Mouse (Mus musculus): ENCODE data around the gene Pde1c. TPM values are rescaled to one million over a fixed set of nuclear protein-coding genes. Genes with fewer than 3 reads are reported as not detected.
"Not testable (repeated sequence)": the region's sequence is repeated elsewhere in the genome, so short reads cannot be mapped to it uniquely, and the experiment has no call there.

Gene Pde1c
- 0.79 and 1.1 TPM in 2 replicates for polyA plus RNA-seq (2016; fragmentation: Nextera tagmentation; extraction: Ambion mirVana)

- Histone ChIP-seq H3K9me3 (replicated peaks) (no peaks in the 10 kb centered on the region), H3K4me3 (peak within 1 kb of the TSS; percentile 75), H3K36me3 (no peaks in the 10 kb centered on the region), H3K27ac (peak within 1 kb of the TSS; percentile 72), H3K4me1 (no peaks in the 10 kb centered on the region), H3K27me3 (ENCODE audit: low read depth, poor library complexity, severe bottlenecking) (peaks cover 10% of the 10 kb centered on the region; the same call in 1 of the 2 replicates)
- WGBS, result 1% methylated on average over 48 of the region's 48 CpGs
- DNase-seq (ENCODE audit: low spot score), result peak; percentile 60
Observed at GRCm38 (mm10) chr6:56568470-56569372, at the start of gene Pde1c. Pde1c (minus strand) TSS chr6:56569103.

GRCm38 (mm10) chr6:56616982-56617613 is 48.2 kb upstream of the Pde1c start:
- WGBS, result 35% methylated on average over 7 of the region's 7 CpGs
- DNase-seq (ENCODE audit: low spot score), result peak; percentile 53
- Histone ChIP-seq H3K4me1 (peaks cover 17% of the 10 kb centered on the region), H3K9me3 (replicated peaks) (no peaks in the 10 kb centered on the region), H3K27me3 (ENCODE audit: low read depth, poor library complexity, severe bottlenecking) (no peaks in the 10 kb centered on the region), H3K36me3 (no peaks in the 10 kb centered on the region), H3K27ac (peak overlapping the region; percentile 54; the same call in 1 of the 2 replicates), H3K4me3 (no peak overlapping the region)

GRCm38 (mm10) chr6:56616228-56616981 is 47.5 kb upstream of the Pde1c start:
- Histone ChIP-seq H3K27me3 (ENCODE audit: low read depth, poor library complexity, severe bottlenecking) (no peaks in the 10 kb centered on the region), H3K27ac (peak overlapping the region; percentile 54), H3K4me3 (no peak overlapping the region), H3K4me1 (peaks cover 17% of the 10 kb centered on the region), H3K9me3 (replicated peaks) (no peaks in the 10 kb centered on the region), H3K36me3 (no peaks in the 10 kb centered on the region)
- 73% methylated on average over 10 of the region's 10 CpGs for WGBS
- no peak for DNase-seq (ENCODE audit: low spot score)

GRCm38 (mm10) chr6:56609529-56609928 is 40.6 kb upstream of the Pde1c start:
- H3K4me1 ChIP-seq; H3K27ac ChIP-seq; H3K9me3 ChIP-seq (replicated peaks); H3K36me3 ChIP-seq; H3K27me3 ChIP-seq (ENCODE audit: low read depth, poor library complexity, severe bottlenecking); H3K4me3 ChIP-seq; DNase-seq (ENCODE audit: low spot score): not testable (repeated sequence)
- 74% methylated on average over 1 of the region's 1 CpGs for WGBS

DNA sequence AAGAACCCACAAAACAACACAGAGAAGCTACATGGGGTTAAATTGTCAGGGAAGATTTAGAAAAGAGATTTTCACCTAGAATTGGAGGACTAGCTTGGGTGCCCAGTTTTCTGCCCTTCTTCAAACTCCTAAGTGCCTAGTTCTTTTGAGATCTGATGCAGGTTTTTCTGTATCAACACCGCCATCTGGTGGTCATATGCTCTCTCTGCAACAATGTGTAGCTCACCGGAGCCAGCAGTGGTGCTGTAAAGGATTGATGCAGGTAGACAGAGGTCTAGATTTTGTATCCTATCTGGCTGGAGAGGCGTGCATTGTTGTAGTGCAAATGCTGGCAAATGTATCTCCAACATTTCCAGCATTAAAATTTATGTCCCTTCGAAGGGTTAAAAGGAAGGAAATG is 39.4 kb upstream of the Pde1c start:
- no peak overlapping the region for H3K4me3 ChIP-seq
- H3K27ac ChIP-seq, result no peak overlapping the region
- WGBS, result 10% methylated on average over 4 of the region's 4 CpGs
- DNase-seq (ENCODE audit: low spot score), result peak; percentile 72
- H3K36me3 ChIP-seq, result no peaks in the 10 kb centered on the region
- no peaks in the 10 kb centered on the region for H3K4me1 ChIP-seq
- no peaks in the 10 kb centered on the region for H3K27me3 ChIP-seq (ENCODE audit: low read depth, poor library complexity, severe bottlenecking)
- H3K9me3 ChIP-seq (replicated peaks), result no peaks in the 10 kb centered on the region

GRCm38 (mm10) chr6:56579568-56579967 is 10.7 kb upstream of the Pde1c start:
- no peaks in the 10 kb centered on the region for H3K9me3 ChIP-seq (replicated peaks)
- no peaks in the 10 kb centered on the region for H3K27me3 ChIP-seq (ENCODE audit: low read depth, poor library complexity, severe bottlenecking)
- H3K27ac ChIP-seq, result no peak overlapping the region
- WGBS, result 63% methylated on average over 1 of the region's 1 CpGs
- DNase-seq (ENCODE audit: low spot score), result no peak
- H3K36me3 ChIP-seq, result no peaks in the 10 kb centered on the region
- no peaks in the 10 kb centered on the region for H3K4me1 ChIP-seq
- no peak overlapping the region for H3K4me3 ChIP-seq

GRCm38 (mm10) chr6:56560891-56561290 is 8.0 kb downstream of the Pde1c start:
- no peaks in the 10 kb centered on the region for H3K36me3 ChIP-seq
- no peak overlapping the region for H3K4me3 ChIP-seq
- WGBS, result 82% methylated on average over 2 of the region's 2 CpGs
- no peaks in the 10 kb centered on the region for H3K9me3 ChIP-seq (replicated peaks)
- H3K27me3 ChIP-seq (ENCODE audit: low read depth, poor library complexity, severe bottlenecking), result no peaks in the 10 kb centered on the region
- H3K4me1 ChIP-seq, result no peaks in the 10 kb centered on the region
- no peak overlapping the region for H3K27ac ChIP-seq
- no peak for DNase-seq (ENCODE audit: low spot score)

- Histone ChIP-seq H3K4me1 (no peaks in the 10 kb centered on the region), H3K36me3 (no peaks in the 10 kb centered on the region), H3K9me3 (replicated peaks) (no peaks in the 10 kb centered on the region), H3K27me3 (ENCODE audit: low read depth, poor library complexity, severe bottlenecking) (no peaks in the 10 kb centered on the region), H3K27ac (no peak overlapping the region), H3K4me3 (no peak overlapping the region)
- no peak for DNase-seq (ENCODE audit: low spot score)
- WGBS, result 73% methylated on average over 2 of the region's 2 CpGs
Observed at GRCm38 (mm10) chr6:56560474-56560888, 8.4 kb downstream of the Pde1c start.

DNA sequence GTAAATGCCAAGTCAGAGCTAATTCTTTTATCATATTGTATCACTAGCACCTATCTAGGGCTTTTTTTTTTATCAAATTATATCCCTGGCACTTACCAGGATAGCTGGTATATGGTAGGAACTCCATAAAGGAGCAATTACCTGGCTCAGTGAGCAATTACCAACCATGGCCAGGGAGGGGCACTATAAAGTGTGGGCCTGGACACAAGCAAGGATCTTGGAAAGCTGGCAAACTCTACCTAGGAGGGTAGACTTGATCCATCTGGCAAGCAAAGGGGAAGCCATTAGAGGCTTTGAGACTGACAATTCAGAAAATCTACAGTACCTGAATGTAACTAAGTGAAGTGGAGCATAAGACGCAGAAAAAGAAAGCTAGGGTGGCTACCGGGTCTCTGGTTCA is 10.2 kb downstream of the Pde1c start:
- Histone ChIP-seq H3K36me3 (no peaks in the 10 kb centered on the region), H3K9me3 (replicated peaks) (no peaks in the 10 kb centered on the region), H3K27me3 (ENCODE audit: low read depth, poor library complexity, severe bottlenecking) (no peaks in the 10 kb centered on the region), H3K27ac (no peak overlapping the region), H3K4me1 (no peaks in the 10 kb centered on the region), H3K4me3 (no peak overlapping the region)
- no peak for DNase-seq (ENCODE audit: low spot score)
- 90% methylated on average over 2 of the region's 2 CpGs for WGBS

GRCm38 (mm10) chr6:56555848-56556247 is 13.1 kb downstream of the Pde1c start:
- Histone ChIP-seq H3K9me3 (replicated peaks) (no peaks in the 10 kb centered on the region), H3K27me3 (ENCODE audit: low read depth, poor library complexity, severe bottlenecking) (no peaks in the 10 kb centered on the region), H3K4me3 (no peak overlapping the region), H3K36me3 (no peaks in the 10 kb centered on the region), H3K27ac (no peak overlapping the region), H3K4me1 (no peaks in the 10 kb centered on the region)
- WGBS, result 82% methylated on average over 3 of the region's 3 CpGs
- no peak for DNase-seq (ENCODE audit: low spot score)

DNA sequence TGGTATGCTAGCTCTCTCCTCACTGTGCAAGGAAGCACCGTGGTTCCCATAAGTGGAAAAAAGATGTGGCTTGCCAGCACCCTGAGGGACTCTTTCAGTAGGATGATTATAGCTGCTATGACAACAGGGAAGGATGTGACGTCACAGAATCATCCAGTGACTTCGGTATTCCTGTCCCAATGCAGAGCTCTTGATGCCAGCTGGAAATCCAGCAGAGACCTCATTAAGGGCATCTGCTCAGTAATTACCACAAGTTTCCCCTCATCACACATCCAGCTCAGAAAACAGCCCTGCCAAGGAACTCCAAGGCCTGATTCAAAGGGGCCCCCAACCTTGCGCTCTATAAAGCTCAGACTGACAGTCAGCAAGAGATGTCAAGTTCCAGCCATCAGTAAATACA is 13.5 kb downstream of the Pde1c start:
- H3K4me3 ChIP-seq, result no peak overlapping the region
- H3K9me3 ChIP-seq (replicated peaks), result no peaks in the 10 kb centered on the region
- H3K27ac ChIP-seq, result no peak overlapping the region
- no peak for DNase-seq (ENCODE audit: low spot score)
- no peaks in the 10 kb centered on the region for H3K27me3 ChIP-seq (ENCODE audit: low read depth, poor library complexity, severe bottlenecking)
- no peaks in the 10 kb centered on the region for H3K4me1 ChIP-seq
- no peaks in the 10 kb centered on the region for H3K36me3 ChIP-seq
- 73% methylated on average over 4 of the region's 4 CpGs for WGBS

DNA sequence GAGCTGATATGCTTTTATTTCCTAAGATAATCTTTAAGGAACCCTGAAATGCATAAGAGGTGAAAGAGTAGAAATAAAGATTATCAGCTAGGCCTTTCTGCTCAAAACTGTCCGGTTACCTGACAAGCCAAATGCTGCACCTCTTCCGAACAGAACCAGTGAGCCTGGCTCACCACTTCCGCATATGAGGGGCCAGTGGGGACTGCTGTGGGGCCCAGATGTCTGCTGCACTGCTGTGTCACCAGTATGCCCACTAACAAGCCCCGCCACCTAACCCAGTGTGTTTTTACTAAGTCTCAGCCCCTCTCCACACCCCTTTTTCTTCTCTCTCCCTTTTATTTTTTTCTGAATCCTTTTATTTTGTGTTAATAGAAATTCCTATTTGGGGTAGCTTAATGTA is 17.9 kb downstream of the Pde1c start:
- H3K4me1 ChIP-seq, result no peaks in the 10 kb centered on the region
- no peak overlapping the region for H3K27ac ChIP-seq
- DNase-seq (ENCODE audit: low spot score), result no peak
- no peaks in the 10 kb centered on the region for H3K9me3 ChIP-seq (replicated peaks)
- H3K27me3 ChIP-seq (ENCODE audit: low read depth, poor library complexity, severe bottlenecking), result no peaks in the 10 kb centered on the region
- H3K36me3 ChIP-seq, result no peaks in the 10 kb centered on the region
- no peak overlapping the region for H3K4me3 ChIP-seq
- WGBS, result 84% methylated on average over 4 of the region's 4 CpGs

GRCm38 (mm10) chr6:56540247-56540646 is 28.7 kb downstream of the Pde1c start:
- no peaks in the 10 kb centered on the region for H3K36me3 ChIP-seq
- H3K27me3 ChIP-seq (ENCODE audit: low read depth, poor library complexity, severe bottlenecking), result no peaks in the 10 kb centered on the region
- H3K4me1 ChIP-seq, result no peaks in the 10 kb centered on the region
- H3K4me3 ChIP-seq, result no peak overlapping the region
- DNase-seq (ENCODE audit: low spot score), result no peak
- H3K9me3 ChIP-seq (replicated peaks), result no peaks in the 10 kb centered on the region
- WGBS, result 86% methylated on average over 5 of the region's 5 CpGs
- H3K27ac ChIP-seq, result no peak overlapping the region
